Mouse (Mus musculus) lung, embryonic 15.5 days (tissue): ENCODE results near the gene Osbpl3. TPM values are rescaled to one million over a fixed set of nuclear protein-coding genes. Genes with fewer than 3 reads are reported as not detected.

Experiments used
- ATAC-seq: fragments of 200-750 bp; cut with Nextera tagmentation; 2 replicates; pipeline ENCODE4 v1.8.0; 2017; ENCODE audit warnings: moderate number of reproducible peaks, borderline replicate concordance; ENCODE audit not compliant: low FRiP score, low TSS enrichment; ENCODE audit errors: extremely low read depth
- H3K27ac ChIP-seq: fragments of 300-500 bp; sonication (generic); 2 replicates; pipeline ENCODE4 v1.5.1; 2015; ENCODE audit warnings: moderate library complexity, mild to moderate bottlenecking, inconsistent platforms
- H3K27me3 ChIP-seq: fragments of 300-500 bp; sonication (generic); 2 replicates; pipeline ENCODE4 v1.6.1; 2015; ENCODE audit warnings: inconsistent platforms
- H3K36me3 ChIP-seq: fragments of 300-500 bp; sonication (generic); 2 replicates; pipeline ENCODE4 v1.6.1; 2015; ENCODE audit warnings: inconsistent platforms
- H3K4me1 ChIP-seq: fragments of 300-500 bp; sonication (generic); 2 replicates; pipeline ENCODE4 v1.6.1; 2015; ENCODE audit warnings: inconsistent platforms
- H3K4me2 ChIP-seq: fragments of 300-500 bp; sonication (generic); 2 replicates; pipeline ENCODE4 v1.6.1; 2015; ENCODE audit warnings: inconsistent platforms, mild to moderate bottlenecking, moderate library complexity
- H3K4me3 ChIP-seq: fragments of 300-500 bp; sonication (generic); 2 replicates; pipeline ENCODE4 v1.5.1; 2015; ENCODE audit warnings: mild to moderate bottlenecking, inconsistent platforms
- H3K9ac ChIP-seq: fragments of 300-500 bp; sonication (generic); 2 replicates; pipeline ENCODE4 v1.6.1; 2015; ENCODE audit warnings: inconsistent platforms
- H3K9me3 ChIP-seq: fragments of 300-500 bp; sonication (generic); 2 replicates; pipeline ENCODE4 v1.6.1; 2016; ENCODE audit warnings: inconsistent platforms
- WGBS: fragments of 180-500 bp; shearing (Covaris S2); methylation state at CpG from one replicate; pipeline ENCODE4 v1.1.7; 2015; 5-methylcytosine and 5-hydroxymethylcytosine counted together
- polyA plus RNA-seq: library from polyadenylated mRNA; unstranded; fragments of >200 nt; fragmentation: Nextera tagmentation; extraction: Ambion mirVana; gene quantifications from 2 replicates; pipeline ENCODE4 v1.2.1, GENCODE M21; 2015

The Osbpl3 gene
- polyA plus RNA-seq, 1 experiment from 2014 or later, result 5.0 TPM

DNA sequence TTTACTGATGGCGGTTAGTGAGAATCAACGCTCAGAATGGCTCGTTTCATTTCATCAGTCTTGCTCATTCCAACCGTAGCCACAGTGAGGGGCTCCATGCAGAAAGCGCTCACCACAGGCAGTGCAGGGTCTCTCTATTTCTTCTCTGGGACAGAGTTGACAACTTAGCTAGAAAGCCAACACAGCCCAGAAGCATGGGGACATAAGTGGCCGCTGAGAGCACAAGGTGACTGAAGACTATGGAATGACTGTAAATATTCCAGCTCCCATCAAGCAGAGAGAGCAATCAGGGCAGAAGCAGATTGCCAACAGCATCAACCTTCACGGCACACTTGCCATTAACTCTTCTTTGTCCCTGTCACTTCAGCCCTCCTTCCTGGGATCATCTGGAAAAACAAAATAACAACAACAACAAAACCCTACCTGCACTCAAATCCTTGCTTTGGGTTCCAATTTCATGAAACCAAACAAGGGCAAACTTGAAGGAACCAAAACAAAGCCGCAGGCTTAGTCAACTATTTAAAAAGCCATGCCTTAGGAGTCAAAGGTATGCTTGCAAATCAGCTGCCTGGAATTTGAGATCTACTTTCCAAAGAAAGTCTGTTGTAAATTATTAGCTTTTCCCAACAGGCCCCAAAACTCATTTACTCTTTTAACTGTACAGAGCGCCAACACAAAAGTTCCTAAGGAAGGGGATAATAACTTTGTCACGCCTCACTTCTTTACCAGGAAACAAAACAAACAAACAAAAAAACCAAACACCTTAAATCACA, 36.3 kb downstream of the Osbpl3 start:
- H3K36me3 ChIP-seq, result no peaks in the 10 kb centered on the region
- H3K27me3 ChIP-seq, result no peaks in the 10 kb centered on the region
- no peak overlapping the region for H3K27ac ChIP-seq
- no peak overlapping the region for H3K9ac ChIP-seq
- WGBS, result 76% methylated on average over 10 of the region's 10 CpGs
- no peak for ATAC-seq
- no peaks in the 10 kb centered on the region for H3K9me3 ChIP-seq
- no peaks in the 10 kb centered on the region for H3K4me1 ChIP-seq
- H3K4me2 ChIP-seq, result no peak overlapping the region
- no peak overlapping the region for H3K4me3 ChIP-seq

DNA sequence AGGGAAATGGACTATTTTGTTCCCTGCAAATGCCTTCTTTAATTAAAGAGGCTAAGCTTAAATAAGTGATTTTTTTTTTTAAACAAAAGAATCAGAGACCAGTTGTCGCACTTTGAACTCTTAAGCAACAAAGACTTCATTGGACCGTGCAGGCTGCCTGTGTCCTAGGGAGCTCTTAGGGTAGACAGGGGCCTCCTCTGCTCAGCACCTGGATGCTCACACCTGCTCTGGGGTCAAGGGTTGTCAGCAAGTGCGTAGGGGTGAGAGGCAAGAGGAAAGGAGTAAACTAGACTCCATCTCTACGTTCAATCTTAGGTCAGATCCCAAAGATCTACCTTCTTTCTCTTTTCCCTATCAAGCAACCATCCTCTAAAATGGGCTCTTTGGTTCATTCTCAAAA, 37.0 kb downstream of the Osbpl3 start:
- Histone ChIP-seq H3K9me3 (no peaks in the 10 kb centered on the region), H3K4me3 (no peak overlapping the region), H3K9ac (no peak overlapping the region), H3K4me2 (no peak overlapping the region), H3K27me3 (no peaks in the 10 kb centered on the region), H3K27ac (no peak overlapping the region), H3K36me3 (no peaks in the 10 kb centered on the region), H3K4me1 (no peaks in the 10 kb centered on the region)
- 73% methylated on average over 4 of the region's 4 CpGs for WGBS
- no peak for ATAC-seq

DNA sequence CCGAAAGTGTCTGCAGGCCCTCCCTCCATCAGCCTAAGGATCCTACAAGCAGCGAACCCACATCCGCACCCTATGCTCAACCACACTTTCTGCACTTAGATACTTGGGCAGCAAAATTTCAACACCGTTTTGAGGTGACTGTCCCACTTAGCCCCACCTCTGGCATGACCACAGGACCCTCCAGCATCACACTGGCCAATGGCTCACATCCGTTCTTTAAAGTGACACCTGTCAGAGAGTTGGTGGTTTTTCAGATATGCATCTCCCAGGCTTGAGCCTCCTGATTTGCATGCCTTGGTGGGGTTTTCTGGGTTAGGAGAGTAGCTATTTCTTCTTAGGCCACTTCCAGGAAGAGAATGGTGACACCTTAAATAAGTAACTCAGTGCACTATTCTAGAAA, 39.1 kb downstream of the Osbpl3 start:
- no peaks in the 10 kb centered on the region for H3K9me3 ChIP-seq
- no peak overlapping the region for H3K4me3 ChIP-seq
- H3K27ac ChIP-seq, result no peak overlapping the region
- no peak for ATAC-seq
- H3K27me3 ChIP-seq, result no peaks in the 10 kb centered on the region
- no peak overlapping the region for H3K4me2 ChIP-seq
- H3K4me1 ChIP-seq, result no peaks in the 10 kb centered on the region
- H3K36me3 ChIP-seq, result no peaks in the 10 kb centered on the region
- 87% methylated on average over 5 of the region's 5 CpGs for WGBS
- no peak overlapping the region for H3K9ac ChIP-seq

DNA sequence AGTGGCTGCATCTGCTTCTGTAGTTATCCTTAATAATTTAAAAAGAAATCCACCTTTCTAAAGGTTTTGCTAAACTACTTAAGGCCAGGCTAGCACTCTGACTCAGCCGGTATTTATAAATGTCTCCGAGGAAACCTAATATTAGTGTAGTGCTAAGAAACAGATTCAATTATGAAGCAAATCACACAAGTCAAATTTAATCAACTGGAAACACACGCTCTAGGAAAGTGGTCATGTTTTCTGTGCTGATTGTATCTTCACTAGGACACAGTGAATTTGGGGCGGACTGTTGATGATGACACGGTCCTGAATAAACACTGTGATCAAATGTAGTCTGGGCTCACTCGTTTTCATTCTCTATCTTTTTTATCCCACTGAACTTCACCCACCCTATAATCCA, 40.6 kb downstream of the Osbpl3 start:
- H3K27me3 ChIP-seq, result no peaks in the 10 kb centered on the region
- H3K4me3 ChIP-seq, result no peak overlapping the region
- no peaks in the 10 kb centered on the region for H3K4me1 ChIP-seq
- WGBS, result 79% methylated on average over 6 of the region's 6 CpGs
- no peaks in the 10 kb centered on the region for H3K9me3 ChIP-seq
- no peak overlapping the region for H3K27ac ChIP-seq
- no peak overlapping the region for H3K4me2 ChIP-seq
- H3K9ac ChIP-seq, result no peak overlapping the region
- H3K36me3 ChIP-seq, result no peaks in the 10 kb centered on the region
- ATAC-seq, result no peak

DNA sequence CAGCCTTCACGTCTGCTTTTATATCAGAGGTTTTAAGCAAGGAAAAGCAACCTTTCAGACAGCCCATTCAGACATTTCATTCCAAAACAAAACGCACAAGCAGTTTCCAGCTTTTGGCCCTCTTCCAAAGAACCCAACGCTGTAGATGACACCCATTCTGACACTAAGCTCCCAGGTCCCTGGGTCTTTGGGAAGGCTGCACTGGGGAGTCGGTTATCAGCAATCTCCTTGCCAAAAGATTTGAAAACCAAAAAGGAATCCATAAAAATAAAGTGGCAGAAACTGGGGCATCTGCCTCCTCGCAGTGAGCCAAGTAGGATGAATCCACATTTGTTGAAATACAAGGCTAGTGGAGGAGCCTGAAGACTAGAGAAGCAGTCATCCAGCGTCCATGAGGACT, 41.5 kb downstream of the Osbpl3 start:
- Histone ChIP-seq H3K9me3 (no peaks in the 10 kb centered on the region), H3K36me3 (no peaks in the 10 kb centered on the region), H3K27me3 (no peaks in the 10 kb centered on the region), H3K4me2 (no peak overlapping the region), H3K9ac (no peak overlapping the region), H3K4me1 (no peaks in the 10 kb centered on the region), H3K27ac (no peak overlapping the region), H3K4me3 (no peak overlapping the region)
- 39% methylated on average over 6 of the region's 6 CpGs for WGBS
- no peak for ATAC-seq

DNA sequence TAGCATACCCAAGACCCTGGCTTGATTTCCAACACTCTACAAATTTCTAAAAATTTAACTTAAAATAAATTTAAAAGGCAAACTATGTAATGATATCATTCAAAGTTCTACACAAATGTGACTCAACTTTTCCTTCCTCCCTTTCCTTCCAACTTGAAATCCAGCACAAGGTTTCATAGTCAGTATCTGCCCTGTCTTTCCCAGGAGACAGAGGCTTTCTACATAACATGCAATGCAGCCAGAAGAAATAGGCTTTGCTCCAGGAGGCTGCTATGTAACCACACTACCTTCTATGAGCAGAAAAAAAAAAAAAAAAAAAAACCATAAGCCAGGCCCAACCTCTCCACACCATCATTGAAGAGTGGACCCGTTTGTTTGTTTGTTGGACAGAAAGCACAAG, 42.6 kb downstream of the Osbpl3 start:
- Histone ChIP-seq H3K4me2 (no peak overlapping the region), H3K9ac (no peak overlapping the region), H3K27me3 (no peaks in the 10 kb centered on the region), H3K27ac (no peak overlapping the region), H3K4me3 (no peak overlapping the region), H3K36me3 (no peaks in the 10 kb centered on the region), H3K4me1 (no peaks in the 10 kb centered on the region), H3K9me3 (no peaks in the 10 kb centered on the region)
- ATAC-seq, result no peak
- 89% methylated on average over 1 of the region's 1 CpGs for WGBS

DNA sequence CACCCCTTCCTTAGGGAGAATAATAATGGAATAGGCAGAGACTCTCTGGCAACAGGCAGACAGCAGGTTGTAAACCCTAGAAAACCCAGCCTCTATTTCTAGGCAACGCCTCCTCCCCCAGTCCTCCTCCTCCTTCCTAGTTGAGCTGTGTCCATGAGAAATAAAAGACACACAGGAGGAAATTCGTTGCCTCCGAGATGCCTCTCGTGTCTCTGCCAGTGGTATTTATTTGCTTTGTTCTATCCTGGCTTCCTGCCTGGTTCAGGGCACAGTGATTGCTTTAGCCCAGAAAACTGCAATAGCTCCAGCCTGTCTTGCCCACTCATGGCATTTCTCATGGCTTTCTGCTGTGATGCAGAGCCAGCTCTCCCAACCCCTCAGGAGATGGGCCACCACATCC, 43.8 kb downstream of the Osbpl3 start:
- H3K27ac ChIP-seq, result no peak overlapping the region
- H3K36me3 ChIP-seq, result no peaks in the 10 kb centered on the region
- no peak overlapping the region for H3K4me2 ChIP-seq
- no peak overlapping the region for H3K9ac ChIP-seq
- H3K9me3 ChIP-seq, result no peaks in the 10 kb centered on the region
- no peaks in the 10 kb centered on the region for H3K4me1 ChIP-seq
- no peak overlapping the region for H3K4me3 ChIP-seq
- no peaks in the 10 kb centered on the region for H3K27me3 ChIP-seq
- 27% methylated on average over 4 of the region's 4 CpGs for WGBS
- ATAC-seq, result no peak

DNA sequence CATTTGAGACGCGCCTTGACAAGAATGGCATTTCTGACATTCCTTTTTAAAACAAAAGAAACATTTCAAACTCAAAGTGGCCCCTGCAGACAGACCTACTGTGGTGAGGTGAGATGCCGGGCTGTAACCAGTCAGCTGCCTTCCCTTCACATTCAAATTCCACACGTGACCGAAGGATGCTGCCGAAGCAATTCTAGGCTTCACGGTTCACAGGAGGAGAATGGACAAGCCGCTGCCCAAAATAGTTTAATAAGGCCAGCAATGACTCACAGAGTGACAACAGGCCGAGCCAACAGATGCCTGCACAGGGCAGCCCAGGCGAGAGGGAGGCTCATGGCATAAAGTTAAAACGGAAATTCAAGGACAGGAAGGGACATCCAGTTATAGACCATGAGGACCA, 51.3 kb downstream of the Osbpl3 start:
- Histone ChIP-seq H3K4me3 (no peak overlapping the region), H3K4me1 (no peaks in the 10 kb centered on the region), H3K27me3 (no peaks in the 10 kb centered on the region), H3K27ac (no peak overlapping the region), H3K36me3 (no peaks in the 10 kb centered on the region), H3K9me3 (no peaks in the 10 kb centered on the region), H3K9ac (no peak overlapping the region), H3K4me2 (no peak overlapping the region)
- ATAC-seq, result no peak
- WGBS, result 79% methylated on average over 11 of the region's 11 CpGs

DNA sequence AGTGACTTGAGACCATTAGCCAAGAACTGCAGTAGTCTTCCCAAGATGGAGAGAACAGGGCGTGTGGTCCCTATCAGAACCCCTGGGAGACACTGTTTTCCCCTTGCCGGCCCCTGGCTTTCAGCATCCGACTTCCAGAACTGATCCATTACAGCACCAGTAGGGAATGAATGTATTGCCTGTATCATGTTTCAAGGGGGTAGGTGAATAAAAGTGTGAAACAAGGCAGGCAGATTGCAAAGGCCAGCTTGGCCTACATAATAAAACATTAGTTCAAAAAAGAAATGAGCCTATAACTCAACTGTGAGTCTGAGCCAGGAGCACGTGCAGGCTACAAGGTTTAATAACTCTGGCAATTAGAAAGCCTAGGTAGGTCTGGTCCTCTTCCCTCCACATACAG, 52.5 kb downstream of the Osbpl3 start:
- no peak overlapping the region for H3K4me3 ChIP-seq
- WGBS, result 84% methylated on average over 4 of the region's 4 CpGs
- no peak overlapping the region for H3K4me2 ChIP-seq
- H3K9ac ChIP-seq, result no peak overlapping the region
- H3K27me3 ChIP-seq, result no peaks in the 10 kb centered on the region
- ATAC-seq, result no peak
- H3K27ac ChIP-seq, result no peak overlapping the region
- no peaks in the 10 kb centered on the region for H3K36me3 ChIP-seq
- no peaks in the 10 kb centered on the region for H3K9me3 ChIP-seq
- H3K4me1 ChIP-seq, result no peaks in the 10 kb centered on the region

DNA sequence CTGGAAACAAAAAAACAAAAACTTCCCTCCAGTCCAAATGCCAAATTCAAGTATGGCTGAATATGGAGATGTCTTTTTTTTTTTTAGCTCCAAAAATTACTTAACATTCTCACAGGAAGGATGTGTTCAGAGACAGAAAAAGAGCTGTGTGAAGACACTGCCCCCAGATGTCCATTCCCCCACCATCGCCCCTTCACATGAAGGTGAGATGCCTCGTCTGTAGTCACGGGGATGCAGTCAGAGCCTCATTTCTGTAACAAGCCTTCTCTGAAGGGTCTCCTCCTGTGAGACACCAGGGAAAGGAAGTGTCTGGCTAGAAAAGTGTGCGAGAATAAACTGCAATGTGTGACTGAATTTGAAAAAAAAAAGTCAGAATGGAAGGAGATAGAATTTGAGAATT, 53.1 kb downstream of the Osbpl3 start:
- Histone ChIP-seq H3K9ac (no peak overlapping the region), H3K9me3 (no peaks in the 10 kb centered on the region), H3K4me3 (no peak overlapping the region), H3K27ac (no peak overlapping the region), H3K4me1 (no peaks in the 10 kb centered on the region), H3K36me3 (no peaks in the 10 kb centered on the region), H3K4me2 (no peak overlapping the region), H3K27me3 (no peaks in the 10 kb centered on the region)
- ATAC-seq, result no peak
- WGBS, result 78% methylated on average over 4 of the region's 4 CpGs

DNA sequence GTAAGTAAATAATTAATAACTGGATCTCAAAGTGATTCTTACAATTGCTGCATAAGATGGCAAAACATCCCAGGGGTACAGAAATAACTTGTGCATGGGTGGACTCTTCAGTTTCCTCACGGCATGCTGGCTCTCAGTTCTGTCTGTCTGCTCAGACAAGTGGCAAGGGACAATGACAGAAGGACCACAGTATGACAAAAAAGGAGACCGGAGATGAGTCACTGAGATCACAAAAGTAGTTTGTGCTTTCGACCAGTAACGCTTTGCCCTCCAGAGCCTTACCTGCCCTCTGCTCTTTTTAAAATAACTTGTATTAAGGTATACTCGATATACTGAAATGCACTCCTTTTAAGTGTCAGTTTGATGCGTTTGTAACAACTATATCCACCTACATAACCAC, 55.8 kb downstream of the Osbpl3 start:
- no peak for ATAC-seq
- H3K4me1 ChIP-seq, result no peaks in the 10 kb centered on the region

DNA sequence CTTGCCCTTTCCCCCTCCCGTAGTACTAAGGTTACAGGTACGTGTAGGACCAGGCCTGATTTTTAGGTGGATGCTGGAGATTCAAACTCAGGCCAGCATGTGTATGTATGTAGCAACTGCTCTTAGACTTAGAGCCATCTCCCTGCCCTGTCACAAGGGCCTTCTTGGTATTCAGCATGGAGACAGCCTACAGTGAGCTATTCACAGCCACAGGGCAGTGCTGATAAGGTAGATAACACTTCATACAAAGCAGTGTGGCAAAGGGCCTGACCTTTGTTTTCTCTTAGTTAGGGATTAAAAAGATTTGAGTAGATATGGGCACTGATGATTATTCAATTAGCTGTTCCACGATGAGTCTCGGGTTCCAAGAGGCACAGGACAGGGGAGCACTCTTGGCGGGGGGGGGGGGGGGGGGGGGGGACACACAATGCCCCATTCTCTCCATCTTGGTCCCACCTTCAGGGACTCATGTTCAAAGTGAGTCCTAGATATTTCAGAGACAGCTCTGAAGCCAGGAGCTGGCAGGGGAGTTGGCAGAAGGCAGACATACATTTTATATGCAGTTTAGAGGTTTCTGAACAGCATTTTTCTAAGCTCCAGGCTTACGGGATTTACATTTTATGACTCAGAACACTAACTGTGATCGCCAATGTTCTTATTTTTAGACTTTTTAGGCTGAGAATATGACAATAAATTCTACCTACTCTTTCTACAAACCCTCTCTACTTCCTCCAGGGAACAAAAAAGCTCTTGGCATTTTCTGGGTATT, 56.4 kb downstream of the Osbpl3 start:
- 57% methylated on average over 7 of the region's 7 CpGs for WGBS
- H3K4me2 ChIP-seq, result no peak overlapping the region
- H3K36me3 ChIP-seq, result no peaks in the 10 kb centered on the region
- no peak overlapping the region for H3K27ac ChIP-seq
- no peak overlapping the region for H3K4me3 ChIP-seq
- ATAC-seq, result no peak
- H3K9ac ChIP-seq, result no peak overlapping the region
- H3K27me3 ChIP-seq, result no peaks in the 10 kb centered on the region
- H3K4me1 ChIP-seq, result no peaks in the 10 kb centered on the region
- H3K9me3 ChIP-seq, result no peaks in the 10 kb centered on the region

More for the DNA sequence above, 55.8 kb downstream of the Osbpl3 start:
- no peak overlapping the region for H3K4me2 ChIP-seq
- no peaks in the 10 kb centered on the region for H3K27me3 ChIP-seq
- no peak overlapping the region for H3K9ac ChIP-seq
- no peaks in the 10 kb centered on the region for H3K9me3 ChIP-seq
- no peaks in the 10 kb centered on the region for H3K36me3 ChIP-seq
- H3K4me3 ChIP-seq, result no peak overlapping the region
- H3K27ac ChIP-seq, result no peak overlapping the region
- 80% methylated on average over 6 of the region's 6 CpGs for WGBS
